Mouse (Mus musculus): ENCODE data around the gene Wfdc5. TPM values are rescaled to one million over a fixed set of nuclear protein-coding genes. Genes with fewer than 3 reads are reported as not detected.
"Not testable (repeated sequence)": the region's sequence is repeated elsewhere in the genome, so short reads cannot be mapped to it uniquely, and the experiment has no call there.

Gene Wfdc5
- not detected in 2 replicates for polyA plus RNA-seq (2015; fragmentation: Nextera tagmentation; extraction: Ambion mirVana)

DNA sequence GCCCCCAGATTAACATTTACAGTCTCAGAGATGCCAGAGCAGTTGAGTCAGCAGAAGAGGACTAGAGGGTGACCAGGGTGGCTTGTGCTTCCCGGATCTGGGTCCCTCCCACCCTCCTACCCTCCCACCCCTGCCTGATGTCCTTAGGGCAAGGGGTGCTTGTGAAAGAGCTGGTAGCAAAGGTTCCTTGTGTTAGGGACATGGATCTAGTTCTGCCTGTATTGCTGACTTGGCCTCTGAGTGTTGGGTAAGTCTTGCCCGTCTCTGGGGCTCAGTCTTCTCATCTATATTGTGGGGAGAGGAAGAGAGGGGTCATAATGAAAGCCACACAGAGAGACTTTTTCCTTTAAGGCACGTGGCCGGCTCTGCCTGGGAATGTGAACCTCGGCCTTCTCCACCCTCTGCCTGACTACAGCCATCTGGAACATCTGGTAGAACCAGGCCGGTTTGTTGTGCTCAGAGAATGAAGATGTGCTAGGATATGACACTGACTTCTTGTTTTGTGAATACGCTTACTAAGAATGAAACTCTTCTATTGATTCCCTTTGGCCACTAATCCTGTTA is at the start of gene Wfdc5:
Gene Wfdc5 (minus strand): TSS at position 51 of the 564 bp plus-strand sequence.
- H3K9me3 ChIP-seq (ENCODE audit: low read length) = no peaks in the 10 kb centered on the region
- H3K4me1 ChIP-seq (ENCODE audit: insufficient read depth, low read length) = no peaks in the 10 kb centered on the region
- no peak within 1 kb of the TSS for H3K4me3 ChIP-seq (ENCODE audit: low read length)
- H3K27ac ChIP-seq (ENCODE audit: low read length) = no peak within 1 kb of the TSS
- no peak within 1 kb of the TSS for H3K9ac ChIP-seq (replicated peaks; ENCODE audit: low read length)
- WGBS = 78% methylated on average over 7 of the region's 7 CpGs
- H3K36me3 ChIP-seq (ENCODE audit: insufficient read depth, low read length) = no peaks in the 10 kb centered on the region
- no peak within 1 kb of the TSS for H3K4me2 ChIP-seq (replicated peaks; ENCODE audit: low read depth, low read length)
- H3K27me3 ChIP-seq (ENCODE audit: insufficient read depth, low read length) = peaks cover 2% of the 10 kb centered on the region; the same call in 1 of the 2 replicates
- ATAC-seq (ENCODE audit: low FRiP score, low TSS enrichment) = no peak

DNA sequence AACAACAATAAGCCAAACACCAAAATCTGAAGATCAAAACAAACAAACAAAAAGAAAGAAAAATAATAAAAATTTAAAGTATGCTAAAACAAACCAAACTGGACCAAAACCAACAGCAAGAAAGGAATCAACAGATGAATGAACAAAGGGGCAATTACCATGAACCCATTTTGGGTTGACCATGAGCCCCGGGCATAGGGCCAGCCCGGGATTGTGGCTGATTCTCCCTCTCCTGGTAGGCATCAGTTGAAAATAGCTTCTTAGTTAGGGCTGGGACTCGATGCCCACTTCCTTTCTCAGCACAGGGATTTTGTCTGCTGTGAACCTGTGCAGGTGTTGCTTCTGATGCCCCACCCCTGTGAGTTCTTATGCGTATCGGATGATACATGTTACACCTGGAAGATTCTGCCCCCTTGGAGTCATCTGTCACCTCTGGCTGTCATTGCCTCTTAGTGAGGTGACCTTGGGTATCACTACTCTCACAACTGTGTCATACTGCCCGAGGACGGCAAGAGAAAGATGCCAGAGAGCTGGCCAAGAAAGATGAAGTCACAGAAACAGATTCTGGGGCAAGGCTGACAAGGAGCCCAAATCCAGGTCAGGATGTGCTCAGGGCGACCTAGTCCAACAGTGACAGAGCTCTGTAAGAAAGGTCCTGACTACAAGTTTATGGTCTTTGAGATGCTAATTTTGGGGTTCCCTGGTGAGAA is 46.0 kb upstream of the Wfdc5 start:
- 84% methylated on average over 8 of the region's 8 CpGs for WGBS
- Histone ChIP-seq H3K4me1 (ENCODE audit: insufficient read depth, low read length) (no peaks in the 10 kb centered on the region), H3K27ac (ENCODE audit: low read length) (no peak overlapping the region), H3K4me2 (replicated peaks; ENCODE audit: low read depth, low read length) (no peak overlapping the region), H3K4me3 (ENCODE audit: low read length) (no peak overlapping the region), H3K9me3 (ENCODE audit: low read length) (no peaks in the 10 kb centered on the region), H3K36me3 (ENCODE audit: insufficient read depth, low read length) (no peaks in the 10 kb centered on the region), H3K9ac (replicated peaks; ENCODE audit: low read length) (no peak overlapping the region), H3K27me3 (ENCODE audit: insufficient read depth, low read length) (no peaks in the 10 kb centered on the region)
- no peak for ATAC-seq (ENCODE audit: low FRiP score, low TSS enrichment)

DNA sequence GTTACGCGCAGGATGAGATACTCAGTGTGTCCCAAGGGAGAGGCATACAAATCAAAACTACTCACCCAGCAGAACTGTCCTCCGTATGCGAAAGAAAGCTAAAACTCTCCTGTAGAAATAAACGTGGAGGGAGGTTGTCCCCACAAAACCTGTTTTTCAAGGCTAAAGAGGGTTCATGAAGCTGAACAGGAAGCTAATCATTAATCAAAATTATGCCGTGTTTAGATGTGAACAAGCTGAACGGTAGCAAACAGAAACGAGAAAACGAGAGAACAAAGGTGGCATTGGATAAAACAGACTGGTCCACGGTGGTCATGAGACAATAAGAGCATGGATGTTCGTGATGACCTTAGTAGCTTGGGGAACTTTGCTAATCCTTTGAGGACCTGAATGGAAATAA is 39.0 kb upstream of the Wfdc5 start, which contains the start of gene Wfdc15b:
Gene Wfdc15b (minus strand): TSS at position 139 of the 400 bp plus-strand sequence.
- 43% methylated on average over 11 of the region's 11 CpGs for WGBS
- peak within 1 kb of the TSS; percentile 30 for H3K4me3 ChIP-seq (ENCODE audit: low read length)
- H3K36me3 ChIP-seq (ENCODE audit: insufficient read depth, low read length) = no peaks in the 10 kb centered on the region
- no peaks in the 10 kb centered on the region for H3K4me1 ChIP-seq (ENCODE audit: insufficient read depth, low read length)
- H3K4me2 ChIP-seq (replicated peaks; ENCODE audit: low read depth, low read length) = peak within 1 kb of the TSS; percentile 43
- no peak within 1 kb of the TSS for H3K9ac ChIP-seq (replicated peaks; ENCODE audit: low read length)
- no peaks in the 10 kb centered on the region for H3K9me3 ChIP-seq (ENCODE audit: low read length)
- H3K27ac ChIP-seq (ENCODE audit: low read length) = peak within 1 kb of the TSS; percentile 79
- H3K27me3 ChIP-seq (ENCODE audit: insufficient read depth, low read length) = no peaks in the 10 kb centered on the region
- peak; percentile 51; the same call in 1 of the 2 replicates for ATAC-seq (ENCODE audit: low FRiP score, low TSS enrichment)

DNA sequence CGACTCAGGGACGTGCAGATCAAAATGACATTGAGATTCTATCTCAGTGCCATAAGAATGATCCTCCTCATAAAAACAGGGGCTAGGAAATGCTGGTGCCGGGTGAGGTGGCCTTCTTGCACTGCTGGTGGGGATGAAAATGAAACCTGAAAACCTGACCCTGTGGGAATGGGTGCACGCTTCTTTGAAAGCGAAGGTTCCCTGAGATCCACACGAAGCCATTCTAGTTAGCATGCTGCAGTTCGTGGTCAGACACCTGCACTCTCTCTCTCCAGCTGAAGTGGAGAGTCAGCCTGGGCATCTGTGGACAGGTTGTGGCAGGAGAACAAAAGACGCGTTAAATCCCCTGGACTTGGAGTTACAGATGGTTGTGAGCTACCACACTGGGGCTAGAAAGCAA is 36.8 kb upstream of the Wfdc5 start:
- WGBS = 78% methylated on average over 9 of the region's 9 CpGs
- H3K4me2 ChIP-seq (replicated peaks; ENCODE audit: low read depth, low read length) = no peak overlapping the region; the same call in 1 of the 2 replicates
- no peaks in the 10 kb centered on the region for H3K4me1 ChIP-seq (ENCODE audit: insufficient read depth, low read length)
- no peak overlapping the region for H3K9ac ChIP-seq (replicated peaks; ENCODE audit: low read length)
- H3K27me3 ChIP-seq (ENCODE audit: insufficient read depth, low read length) = no peaks in the 10 kb centered on the region
- H3K9me3 ChIP-seq (ENCODE audit: low read length) = no peaks in the 10 kb centered on the region
- H3K36me3 ChIP-seq (ENCODE audit: insufficient read depth, low read length) = no peaks in the 10 kb centered on the region
- ATAC-seq (ENCODE audit: low FRiP score, low TSS enrichment) = no peak
- H3K27ac ChIP-seq (ENCODE audit: low read length) = no peak overlapping the region
- no peak overlapping the region for H3K4me3 ChIP-seq (ENCODE audit: low read length)

DNA sequence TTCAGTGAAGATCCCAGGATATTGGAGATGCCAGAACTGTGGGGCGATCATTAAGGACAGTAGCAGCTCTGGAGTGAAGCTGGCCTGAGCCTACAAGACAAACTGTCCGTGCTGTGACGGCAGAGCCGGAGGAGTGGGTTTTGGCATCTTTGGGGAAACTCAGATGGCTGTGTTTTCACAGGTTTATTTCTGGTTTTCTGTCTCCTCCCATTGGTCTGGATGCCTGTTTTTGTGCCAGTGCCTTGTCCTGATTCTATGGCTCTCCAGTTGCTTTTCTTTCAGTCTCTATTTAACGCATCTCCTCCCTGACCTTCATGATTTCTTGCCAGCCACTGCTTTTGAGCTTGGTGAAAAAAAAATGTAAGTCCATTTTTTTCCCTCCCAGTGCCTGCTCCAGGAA is 30.2 kb upstream of the Wfdc5 start:
- Histone ChIP-seq H3K27me3 (ENCODE audit: insufficient read depth, low read length) (no peaks in the 10 kb centered on the region), H3K4me1 (ENCODE audit: insufficient read depth, low read length) (no peaks in the 10 kb centered on the region), H3K4me3 (ENCODE audit: low read length) (no peak overlapping the region), H3K9me3 (ENCODE audit: low read length) (no peaks in the 10 kb centered on the region), H3K9ac (replicated peaks; ENCODE audit: low read length) (no peak overlapping the region), H3K36me3 (ENCODE audit: insufficient read depth, low read length) (no peaks in the 10 kb centered on the region), H3K27ac (ENCODE audit: low read length) (no peak overlapping the region), H3K4me2 (replicated peaks; ENCODE audit: low read depth, low read length) (no peak overlapping the region)
- no peak for ATAC-seq (ENCODE audit: low FRiP score, low TSS enrichment)
- 88% methylated on average over 5 of the region's 5 CpGs for WGBS

DNA sequence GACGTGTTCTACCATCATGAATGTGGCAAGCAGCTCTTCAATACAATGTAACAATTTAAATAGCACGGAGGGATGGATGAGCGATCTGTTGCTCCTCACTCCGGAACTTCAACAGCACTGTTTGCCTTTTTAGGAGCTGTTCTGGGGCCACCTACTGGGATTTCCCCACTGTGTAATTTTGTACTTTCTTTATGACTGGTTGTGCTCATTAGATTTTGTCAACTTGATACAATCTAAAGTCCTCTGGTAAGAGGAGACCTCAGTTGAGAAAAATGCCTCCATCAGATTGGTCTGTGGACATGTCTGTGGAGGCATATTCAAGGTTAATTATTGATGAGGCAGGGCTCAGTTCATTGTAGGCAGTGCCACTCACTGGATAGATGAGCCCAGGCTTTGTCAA is 28.4 kb upstream of the Wfdc5 start:
- H3K36me3 ChIP-seq (ENCODE audit: insufficient read depth, low read length) = no peaks in the 10 kb centered on the region
- WGBS = 91% methylated on average over 4 of the region's 4 CpGs
- H3K9ac ChIP-seq (replicated peaks; ENCODE audit: low read length) = no peak overlapping the region
- no peak overlapping the region for H3K4me3 ChIP-seq (ENCODE audit: low read length)
- no peaks in the 10 kb centered on the region for H3K4me1 ChIP-seq (ENCODE audit: insufficient read depth, low read length)
- no peak overlapping the region for H3K27ac ChIP-seq (ENCODE audit: low read length)
- no peak for ATAC-seq (ENCODE audit: low FRiP score, low TSS enrichment)
- no peaks in the 10 kb centered on the region for H3K27me3 ChIP-seq (ENCODE audit: insufficient read depth, low read length)
- H3K4me2 ChIP-seq (replicated peaks; ENCODE audit: low read depth, low read length) = no peak overlapping the region
- no peaks in the 10 kb centered on the region for H3K9me3 ChIP-seq (ENCODE audit: low read length)

DNA sequence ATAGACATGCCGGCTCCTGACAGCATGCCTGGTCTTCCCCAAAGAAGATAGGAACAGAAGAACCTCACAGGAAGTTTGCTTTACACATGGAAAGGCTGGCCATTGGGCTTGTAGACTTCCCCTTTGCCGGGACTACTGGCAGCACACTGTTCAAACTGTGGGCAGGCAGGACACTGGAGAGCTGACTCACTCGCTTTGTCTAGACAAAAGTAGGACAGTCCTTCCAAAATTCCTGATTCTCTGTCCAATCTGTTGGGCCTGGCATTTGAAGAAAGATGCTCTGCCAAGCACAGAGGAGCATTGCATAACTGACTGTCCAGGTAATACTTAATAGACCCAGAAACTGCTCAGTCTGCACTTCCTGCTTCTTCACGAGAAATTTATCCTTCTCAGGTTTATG is 24.1 kb upstream of the Wfdc5 start:
- Histone ChIP-seq H3K4me1 (ENCODE audit: insufficient read depth, low read length) (no peaks in the 10 kb centered on the region), H3K27ac (ENCODE audit: low read length) (no peak overlapping the region), H3K27me3 (ENCODE audit: insufficient read depth, low read length) (no peaks in the 10 kb centered on the region), H3K9ac (replicated peaks; ENCODE audit: low read length) (no peak overlapping the region), H3K4me2 (replicated peaks; ENCODE audit: low read depth, low read length) (no peak overlapping the region), H3K9me3 (ENCODE audit: low read length) (no peaks in the 10 kb centered on the region), H3K4me3 (ENCODE audit: low read length) (no peak overlapping the region), H3K36me3 (ENCODE audit: insufficient read depth, low read length) (no peaks in the 10 kb centered on the region)
- 70% methylated on average over 4 of the region's 4 CpGs for WGBS
- no peak for ATAC-seq (ENCODE audit: low FRiP score, low TSS enrichment)

DNA sequence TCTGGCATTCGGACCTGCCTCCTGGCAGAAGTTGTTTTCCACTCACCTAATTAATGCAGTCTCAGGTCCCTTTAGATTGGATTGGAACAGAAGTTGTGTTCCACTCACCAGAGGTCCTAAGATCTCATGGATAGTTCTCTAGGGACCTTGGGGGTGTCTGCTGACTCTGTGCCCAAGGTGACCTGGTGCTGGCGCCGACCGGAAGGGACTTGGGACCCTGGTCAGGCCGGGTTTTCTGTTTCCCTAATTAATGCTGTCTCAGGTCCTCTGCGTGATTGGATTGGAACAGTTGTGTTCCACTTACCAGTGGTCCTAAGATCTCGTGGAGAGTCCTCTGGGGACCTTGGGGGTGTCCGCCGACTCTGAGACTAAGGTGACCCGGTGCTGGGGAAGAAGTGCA is 23.5 kb upstream of the Wfdc5 start:
- H3K27me3 ChIP-seq (ENCODE audit: insufficient read depth, low read length); H3K4me1 ChIP-seq (ENCODE audit: insufficient read depth, low read length); H3K4me2 ChIP-seq (replicated peaks; ENCODE audit: low read depth, low read length); H3K9me3 ChIP-seq (ENCODE audit: low read length); H3K9ac ChIP-seq (replicated peaks; ENCODE audit: low read length); H3K4me3 ChIP-seq (ENCODE audit: low read length); H3K36me3 ChIP-seq (ENCODE audit: insufficient read depth, low read length); H3K27ac ChIP-seq (ENCODE audit: low read length); ATAC-seq (ENCODE audit: low FRiP score, low TSS enrichment): not testable (repeated sequence)
- WGBS = 89% methylated on average over 10 of the region's 10 CpGs

DNA sequence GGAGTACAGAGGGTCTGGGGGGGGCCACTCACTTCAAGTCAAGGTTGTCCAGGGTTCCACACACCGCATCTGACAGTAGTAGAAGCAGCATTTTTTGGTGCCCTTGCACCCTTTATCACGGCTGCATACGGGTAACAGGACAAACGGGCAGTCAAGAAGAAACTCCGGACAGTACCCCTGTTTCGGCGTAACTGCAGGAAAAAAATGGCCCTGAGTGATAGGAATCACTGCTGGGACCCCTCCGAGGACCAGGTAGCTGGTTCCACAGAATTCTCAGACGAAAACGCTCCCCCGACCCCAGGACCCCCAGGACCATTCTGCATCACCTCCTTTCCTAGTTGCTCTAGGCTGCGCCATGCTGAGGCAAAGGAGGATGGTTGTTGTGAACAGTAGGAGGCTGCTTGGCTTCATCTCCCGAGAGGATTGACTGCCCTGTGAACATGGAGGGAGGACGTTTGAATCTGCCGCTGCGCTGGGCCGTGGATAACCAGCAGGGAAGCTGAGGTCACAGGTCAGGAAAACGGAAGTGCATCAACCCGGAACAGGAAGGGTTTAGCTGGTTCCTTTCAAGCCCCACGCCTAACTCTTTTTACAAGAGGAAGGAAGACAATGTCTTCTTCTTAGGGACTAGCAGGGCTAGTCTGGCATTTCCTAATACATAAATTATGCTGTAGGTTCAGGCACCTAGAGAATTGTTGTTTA is 17.2 kb upstream of the Wfdc5 start, which contains the start of gene Wfdc15a:
Gene Wfdc15a (minus strand): TSS at position 505 of the 702 bp plus-strand sequence.
- 68% methylated on average over 20 of the region's 20 CpGs for WGBS
- no peak for ATAC-seq (ENCODE audit: low FRiP score, low TSS enrichment)
- Histone ChIP-seq H3K9me3 (ENCODE audit: low read length) (no peaks in the 10 kb centered on the region), H3K9ac (replicated peaks; ENCODE audit: low read length) (no peak within 1 kb of the TSS), H3K4me2 (replicated peaks; ENCODE audit: low read depth, low read length) (no peak within 1 kb of the TSS), H3K36me3 (ENCODE audit: insufficient read depth, low read length) (no peaks in the 10 kb centered on the region), H3K4me3 (ENCODE audit: low read length) (no peak within 1 kb of the TSS), H3K27ac (ENCODE audit: low read length) (no peak within 1 kb of the TSS), H3K4me1 (ENCODE audit: insufficient read depth, low read length) (no peaks in the 10 kb centered on the region), H3K27me3 (ENCODE audit: insufficient read depth, low read length) (no peaks in the 10 kb centered on the region)

DNA sequence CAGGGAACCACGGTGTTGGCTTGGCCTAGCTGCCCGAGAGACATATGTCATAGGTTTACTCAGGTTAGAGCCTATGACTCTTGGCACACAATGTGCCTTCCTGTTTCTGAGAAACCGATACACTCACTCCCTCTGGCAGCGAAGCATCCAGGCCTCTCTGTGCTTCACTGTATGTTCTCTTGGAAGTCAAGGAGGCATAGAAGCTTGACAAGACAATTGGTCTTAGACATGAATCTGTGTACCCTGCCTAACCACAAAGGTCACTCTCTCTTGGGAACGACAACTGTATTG is 14.1 kb upstream of the Wfdc5 start:
- no peak for ATAC-seq (ENCODE audit: low FRiP score, low TSS enrichment)

More for the DNA sequence above, 14.1 kb upstream of the Wfdc5 start:
- H3K4me2 ChIP-seq (replicated peaks; ENCODE audit: low read depth, low read length) = no peak overlapping the region
- H3K36me3 ChIP-seq (ENCODE audit: insufficient read depth, low read length) = no peaks in the 10 kb centered on the region
- no peak overlapping the region for H3K4me3 ChIP-seq (ENCODE audit: low read length)
- H3K9ac ChIP-seq (replicated peaks; ENCODE audit: low read length) = no peak overlapping the region
- WGBS = 73% methylated on average over 5 of the region's 5 CpGs
- no peaks in the 10 kb centered on the region for H3K9me3 ChIP-seq (ENCODE audit: low read length)
- no peaks in the 10 kb centered on the region for H3K27me3 ChIP-seq (ENCODE audit: insufficient read depth, low read length)
- no peaks in the 10 kb centered on the region for H3K4me1 ChIP-seq (ENCODE audit: insufficient read depth, low read length)
- no peak overlapping the region for H3K27ac ChIP-seq (ENCODE audit: low read length)

All from kidney, embryonic 16.5 days (tissue).